19 mouse cellular contexts compared by ENCODE assay signal in the genomic region with DNA sequence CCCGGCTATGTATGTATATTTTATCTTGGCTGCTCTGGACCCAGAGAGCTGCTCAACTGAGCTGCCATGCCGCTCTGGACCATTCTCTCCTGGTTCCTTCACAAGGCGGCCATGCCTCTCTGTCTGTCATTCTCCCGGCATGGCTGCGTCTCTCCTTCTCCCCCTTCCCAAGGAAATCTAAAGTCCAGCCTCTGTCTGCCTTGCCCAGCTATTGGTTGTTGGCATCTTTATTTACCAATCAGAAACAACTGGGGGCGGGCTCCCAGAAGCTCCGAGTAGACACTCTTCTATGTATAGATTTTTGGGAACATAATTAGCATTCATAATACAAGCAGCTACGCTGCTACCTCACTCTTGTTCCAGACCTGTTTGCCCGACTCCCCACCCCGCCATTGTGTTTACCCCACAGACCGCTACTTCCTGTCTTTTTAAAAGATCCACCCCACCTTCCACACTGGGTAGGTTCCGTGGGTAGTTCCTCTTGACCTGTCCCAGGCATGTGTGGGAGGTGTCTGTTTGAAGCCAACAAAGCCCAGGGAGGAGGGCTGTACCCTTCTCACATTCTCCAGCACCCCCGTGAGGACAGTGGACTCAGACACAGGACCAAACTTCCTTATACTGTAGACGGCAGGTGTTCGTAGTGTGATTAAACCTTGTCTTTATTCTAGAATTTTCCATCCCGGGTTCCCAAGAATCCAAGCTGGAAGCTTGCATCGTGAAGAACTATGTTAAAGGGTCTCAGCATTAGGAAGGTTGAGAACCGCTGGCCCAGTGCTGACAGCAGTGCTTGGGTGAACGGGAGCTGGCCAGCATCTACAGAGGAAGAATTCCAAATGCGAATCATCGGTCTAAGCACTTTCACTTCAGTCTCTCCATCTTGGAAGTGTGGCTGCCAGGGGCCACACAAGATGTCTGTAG.
A peak's percentile ranks its signal among the peaks of the same experiment; 100 is the strongest.
DNase-seq lines count a peak whose midpoint lies in the region; ATAC-seq and TF ChIP-seq lines count a peak whose summit lies in the region.
"Had no signal": no experiment of that assay in that cellular context is flagged by ENCODE, and none has a peak within 500 bp of the region (broad histone marks: within the 10 kb centered on the region; RNA-seq: fewer than 3 reads in every experiment).

No protein-coding gene starts in this region.

- WGBS in heart, embryonic 11.5 days (ENCODE audit: insufficient replicate concordance), result 78% methylated on average over 21 of the region's 21 CpGs

- H3K9me3 ChIP-seq in E14TG2a.4 (ENCODE audit: low read length) (no peaks in the 10 kb centered on the region), MEL (replicated peaks; ENCODE audit: insufficient read depth, low read length) (no peaks in the 10 kb centered on the region)
- H3K9me3 ChIP-seq in heart, embryonic 11.5 days (replicated peaks; ENCODE audit: control insufficient read depth, low read length), result no peaks in the 10 kb centered on the region
- H3K9me3 ChIP-seq: embryonic facial prominence, embryonic 13.5 days; forebrain, embryonic 12.5 days; heart, embryonic 12.5 days; hindbrain, embryonic 10.5 days; hindbrain, embryonic 15.5 days had no signal

- no peak overlapping the region for H3K4me2 ChIP-seq in heart, embryonic 11.5 days
- H3K4me2 ChIP-seq: embryonic facial prominence, embryonic 13.5 days; forebrain, embryonic 12.5 days; heart, embryonic 12.5 days; hindbrain, embryonic 15.5 days had no signal

- TF ChIP-seq EP300 in MEL (IDR thresholded peaks at IDR 0.05; ENCODE audit: low read depth in 1 of 2, low read length in 2 of 2), result 0 out of 4 replicates have a peak, but pooled peaks of 1 of the 2 experiments have one; percentile 17

- DNase-seq in MEL (ENCODE audit: low read depth, low spot score), result peak; percentile 88
- DNase-seq in ZHBTc4 (ENCODE audit: low read depth, low spot score), result peak; percentile 69
- no peak for DNase-seq in T-cell, adult 2 months (ENCODE audit: low spot score)
- no peak for DNase-seq in kidney, adult 9 months
- DNase-seq: adrenal gland, postnatal 10 days; cerebellum, adult 11-12 months; cerebellum, adult 9-10 months; cerebellum, postnatal 25 days; gastrocnemius, postnatal 10 days; heart, adult 2 months had no signal

- peak in 1 of 2 experiments; percentile 61; a peak in 2 of 4 replicates for TF ChIP-seq POLR2A in MEL (IDR thresholded peaks at IDR 0.05; ENCODE audit: control insufficient read depth in 1 of 2, insufficient read depth in 1 of 2, low read depth in 1 of 2, low read length in 2 of 2, poor library complexity in 1 of 2)

- H3K36me3 ChIP-seq in E14TG2a.4 (ENCODE audit: insufficient read depth, low read length) (no peaks in the 10 kb centered on the region), MEL (ENCODE audit: control insufficient read depth in 1 of 2, insufficient read depth in 2 of 2, low read length in 2 of 2) (peaks cover 0 to 7% of the 10 kb centered on the region in 2 experiments; a peak in 2 of 4 replicates)
- no peaks in the 10 kb centered on the region for H3K36me3 ChIP-seq in heart, embryonic 11.5 days (ENCODE audit: control insufficient read depth, insufficient read depth, low read length)
- H3K36me3 ChIP-seq: embryonic facial prominence, embryonic 13.5 days; forebrain, embryonic 12.5 days; heart, embryonic 12.5 days; hindbrain, embryonic 10.5 days; hindbrain, embryonic 15.5 days had no signal

- H3K4me3 ChIP-seq in E14TG2a.4 (replicated peaks; ENCODE audit: low read length) (peak overlapping the region; percentile 45), MEL (ENCODE audit: control insufficient read depth in 1 of 2, insufficient read depth in 1 of 2, low read depth in 2 of 2, low read length in 2 of 2) (peak overlapping the region; percentile 62 to 64)
- H3K4me3 ChIP-seq in heart, embryonic 11.5 days (ENCODE audit: low read depth, low read length), result no peak overlapping the region
- H3K4me3 ChIP-seq: embryonic facial prominence, embryonic 13.5 days; forebrain, embryonic 12.5 days; heart, adult 2 months; heart, embryonic 12.5 days; hindbrain, embryonic 10.5 days; hindbrain, embryonic 15.5 days had no signal

- peak overlapping the region; percentile 18; the same call in 1 of the 2 replicates for H3K27ac ChIP-seq in MEL (ENCODE audit: control insufficient read depth, low read depth, low read length)
- H3K27ac ChIP-seq in heart, embryonic 11.5 days (ENCODE audit: low read depth, low read length), result no peak overlapping the region
- H3K27ac ChIP-seq: embryonic facial prominence, embryonic 13.5 days; forebrain, embryonic 12.5 days; heart, adult 2 months; hindbrain, embryonic 10.5 days; hindbrain, embryonic 15.5 days had no signal

- TF ChIP-seq CTCF in E14TG2a.4 (conservative IDR thresholded peaks at IDR 0.05; ENCODE audit: low read length), result no peak
- TF ChIP-seq CTCF in MEL (IDR thresholded peaks at IDR 0.05 in 2 of 3, conservative IDR thresholded peaks at IDR 0.05 in 1 of 3; ENCODE audit: control insufficient read depth in 1 of 3, insufficient read depth in 1 of 3, low read depth in 2 of 3, low read length in 3 of 3, poor library complexity in 1 of 3, severe bottlenecking in 1 of 3), result peak in 2 of 3 experiments; percentile 22 to 32; a peak in 3 of 6 replicates

- H3K4me1 ChIP-seq in E14TG2a.4 (replicated peaks; ENCODE audit: low read depth, low read length) (peaks cover 11% of the 10 kb centered on the region), MEL (ENCODE audit: control insufficient read depth in 1 of 2, insufficient read depth in 2 of 2, low read length in 2 of 2) (peaks cover 2 to 18% of the 10 kb centered on the region in 2 experiments)
- H3K4me1 ChIP-seq in heart, embryonic 11.5 days (ENCODE audit: control insufficient read depth, insufficient read depth, low read length), result peaks cover 3% of the 10 kb centered on the region; the same call in 1 of the 2 replicates
- H3K4me1 ChIP-seq: forebrain, embryonic 12.5 days; hindbrain, embryonic 15.5 days had no signal

- H3K27me3 ChIP-seq in E14TG2a.4 (ENCODE audit: insufficient read depth, low read length), result peaks cover 37% of the 10 kb centered on the region
- no peaks in the 10 kb centered on the region for H3K27me3 ChIP-seq in MEL (ENCODE audit: control insufficient read depth in 1 of 2, insufficient read depth in 2 of 2, low read length in 2 of 2)
- no peaks in the 10 kb centered on the region for H3K27me3 ChIP-seq in heart, embryonic 11.5 days (ENCODE audit: control insufficient read depth, insufficient read depth, low read length)
- H3K27me3 ChIP-seq: embryonic facial prominence, embryonic 13.5 days; forebrain, embryonic 12.5 days; heart, embryonic 12.5 days; hindbrain, embryonic 15.5 days had no signal

- no peak for ATAC-seq in heart, embryonic 11.5 days (replicated peaks; ENCODE audit: insufficient number of reproducible peaks, low FRiP score, low TSS enrichment)
- ATAC-seq: forebrain, embryonic 16.5 days; intestine, embryonic 16.5 days had no signal

- peak; percentile 41 for TF ChIP-seq RAD21 in MEL (IDR thresholded peaks at IDR 0.05; ENCODE audit: low read depth, low read length)

- H3K79me2 ChIP-seq in MEL (ENCODE audit: control insufficient read depth, insufficient read depth, low read length, poor library complexity), result no peaks in the 10 kb centered on the region

- peak overlapping the region; percentile 61 for H3K9ac ChIP-seq in MEL (ENCODE audit: control insufficient read depth, low read depth, low read length, poor library complexity, severe bottlenecking)
- no peak overlapping the region for H3K9ac ChIP-seq in heart, embryonic 11.5 days (ENCODE audit: low read depth, low read length)
- H3K9ac ChIP-seq: embryonic facial prominence, embryonic 13.5 days; forebrain, embryonic 12.5 days; heart, embryonic 12.5 days; hindbrain, embryonic 15.5 days had no signal

TF ChIP-seq in MEL, 35 proteins besides CTCF, POLR2A, EP300 and RAD21:
- TF ChIP-seq SIN3A (IDR thresholded peaks at IDR 0.05; ENCODE audit: low read length) (peak; percentile 75), MXI1 (IDR thresholded peaks at IDR 0.05; ENCODE audit: low read depth, low read length) (peak; percentile 54), ZMIZ1 (IDR thresholded peaks at IDR 0.05; ENCODE audit: low read depth, low read length) (no peak), UBTF (IDR thresholded peaks at IDR 0.05; ENCODE audit: borderline replicate concordance, insufficient read depth, low read depth, low read length) (0 out of 2 replicates have a peak, but pooled peaks have one; percentile 9), MYC (IDR thresholded peaks at IDR 0.05; ENCODE audit: low read depth, low read length) (no peak), MAZ (IDR thresholded peaks at IDR 0.05; ENCODE audit: low read depth, low read length) (0 out of 2 replicates have a peak, but pooled peaks have one; percentile 12), MAX (IDR thresholded peaks at IDR 0.05; ENCODE audit: low read length) (peak; percentile 43), ELF1 (IDR thresholded peaks at IDR 0.05; ENCODE audit: low read depth, low read length) (peak; percentile 52; the same call in 1 of the 2 replicates), SMC3 (IDR thresholded peaks at IDR 0.05; ENCODE audit: low read depth, low read length) (peak; percentile 30; the same call in 1 of the 2 replicates), POLR2AphosphoS2 (IDR thresholded peaks at IDR 0.05; ENCODE audit: low read length) (no peak), GABPA (IDR thresholded peaks at IDR 0.05; ENCODE audit: low read depth, low read length) (no peak), TBP (IDR thresholded peaks at IDR 0.05; ENCODE audit: low read depth, low read length) (peak; percentile 30; the same call in 1 of the 2 replicates), MYB (IDR thresholded peaks at IDR 0.05; ENCODE audit: low read depth, low read length) (no peak), ETS1 (IDR thresholded peaks at IDR 0.05; ENCODE audit: low read depth, low read length) (0 out of 2 replicates have a peak, but pooled peaks have one; percentile 6), MEF2A (IDR thresholded peaks at IDR 0.05; ENCODE audit: extremely low read depth, insufficient replicate concordance, low read depth, low read length, poor library complexity, severe bottlenecking) (no peak), KAT2A (conservative IDR thresholded peaks at IDR 0.05; ENCODE audit: low read depth, low read length) (no peak), GATA1 (IDR thresholded peaks at IDR 0.05; ENCODE audit: low read depth, low read length) (no peak)

Comparison
In these comparisons a context has a peak if more than half of its experiments do, and no peak if none do; other contexts are left out.
1. DNase-seq: peak in MEL (single experiment) and ZHBTc4 (single experiment); none in T-cell, adult 2 months (single experiment) and kidney, adult 9 months (single experiment).